9 mouse cellular contexts compared by ENCODE assay signal in the genomic region with DNA sequence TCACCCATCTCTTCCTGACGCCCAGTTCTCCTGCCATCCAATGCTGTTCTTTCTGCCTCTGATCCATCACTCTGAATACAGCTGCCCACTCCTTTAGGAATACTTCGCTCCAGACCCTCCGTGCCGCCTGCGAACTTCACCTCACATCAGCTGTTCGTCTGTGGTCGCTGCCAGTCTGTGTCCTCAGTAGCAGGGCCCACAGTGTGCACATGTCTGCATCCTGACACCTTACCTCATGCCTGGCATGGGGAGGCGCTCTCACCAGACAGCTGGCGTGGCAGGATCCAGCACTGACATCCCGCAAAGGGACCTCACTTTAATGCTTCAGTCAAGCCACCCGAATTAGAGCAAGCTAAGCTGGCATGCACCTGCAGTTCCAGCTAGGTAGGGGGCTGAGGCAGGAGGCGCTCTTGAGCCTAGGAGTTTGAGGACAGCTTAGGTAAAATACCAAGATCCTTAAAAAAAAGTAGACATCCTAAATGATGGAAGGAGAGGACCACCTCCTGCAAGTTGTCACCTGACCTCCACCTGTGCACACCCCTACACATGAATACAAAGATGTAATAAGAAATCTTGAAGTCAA. TPM values are rescaled to one million over a fixed set of nuclear protein-coding genes. Genes with fewer than 3 reads are reported as not detected.
DNase-seq lines count a peak whose midpoint lies in the region; ATAC-seq and TF ChIP-seq lines count a peak whose summit lies in the region.
"Had no signal": no experiment of that assay in that cellular context is flagged by ENCODE, and none has a peak within 500 bp of the region (broad histone marks: within the 10 kb centered on the region; RNA-seq: fewer than 3 reads in every experiment).

No protein-coding gene starts in this region.

- H3K4me1 ChIP-seq in kidney, postnatal 0 days (replicated peaks; ENCODE audit: insufficient read depth, low read length): no peaks in the 10 kb centered on the region; the same call in 1 of the 2 replicates
- no peaks in the 10 kb centered on the region for H3K4me1 ChIP-seq in ES-Bruce4 (ENCODE audit: control insufficient read depth, insufficient read depth, low read length)
- peaks cover 4% of the 10 kb centered on the region; the same call in 1 of the 2 replicates for H3K4me1 ChIP-seq in cerebellum, adult 2 months (ENCODE audit: control insufficient read depth, insufficient read depth, low read length)

- no peak for ATAC-seq in kidney, postnatal 0 days (replicated peaks; ENCODE audit: low FRiP score, low read depth)
- ATAC-seq in activated CD4-positive, CD25-positive, alpha-beta regulatory T cell, adult 4 months: no peak

- H3K27ac ChIP-seq in kidney, postnatal 0 days: no peak overlapping the region
- H3K27ac ChIP-seq in ES-Bruce4 (ENCODE audit: insufficient read depth, low read length): no peak overlapping the region
- H3K27ac ChIP-seq in cerebellum, adult 2 months (ENCODE audit: insufficient read depth, low read length): no peak overlapping the region

- no peaks in the 10 kb centered on the region for H3K9me3 ChIP-seq in kidney, postnatal 0 days (replicated peaks; ENCODE audit: low read length)
- no peaks in the 10 kb centered on the region for H3K9me3 ChIP-seq in ES-Bruce4 (replicated peaks; ENCODE audit: control insufficient read depth, insufficient read depth, low read length, poor library complexity, severe bottlenecking)

- no peak for TF ChIP-seq POLR2A in ES-Bruce4 (IDR thresholded peaks at IDR 0.05; ENCODE audit: insufficient read depth, low read length)
- no peak for TF ChIP-seq POLR2A in cerebellum, adult 2 months (IDR thresholded peaks at IDR 0.05; ENCODE audit: borderline replicate concordance, insufficient read depth, low read length)

- H3K4me2 ChIP-seq in kidney, postnatal 0 days (ENCODE audit: low read length): no peak overlapping the region

- DNase-seq in kidney, postnatal 0 days (ENCODE audit: low spot score): peak; percentile 23
- DNase-seq in kidney, postnatal 14 days: no peak
- peak; percentile 14 for DNase-seq in c-Kit-positive CD71-positive TER-119-negative erythroid progenitor cells, embryonic 14.5 days (ENCODE audit: low read depth)
- peak; percentile 61 for DNase-seq in retina, embryonic 14.5 days (ENCODE audit: low spot score)
- DNase-seq in left cerebral cortex, adult 9 months (ENCODE audit: low spot score in 2 of 2): no peak
- no peak for DNase-seq in cerebellum, adult 2 months
- DNase-seq: heart, postnatal 36 days had no signal

- no peaks in the 10 kb centered on the region for H3K36me3 ChIP-seq in kidney, postnatal 0 days (ENCODE audit: insufficient read depth, low read length)
- H3K36me3 ChIP-seq in ES-Bruce4 (ENCODE audit: control insufficient read depth, insufficient read depth, low read length, poor library complexity, severe bottlenecking): no peaks in the 10 kb centered on the region

- TF ChIP-seq EP300 in ES-Bruce4 (IDR thresholded peaks at IDR 0.05; ENCODE audit: insufficient read depth, low read depth, low read length): no peak

- no peak overlapping the region for H3K9ac ChIP-seq in kidney, postnatal 0 days (ENCODE audit: low read depth, low read length)
- H3K9ac ChIP-seq in ES-Bruce4 (ENCODE audit: low read depth, poor library complexity, severe bottlenecking): no peak overlapping the region

- 69% methylated on average over 12 of the region's 12 CpGs for WGBS in kidney, postnatal 0 days
- WGBS in cerebellum, adult 2 months: 66% methylated on average over 12 of the region's 12 CpGs

- no peak overlapping the region for H3K4me3 ChIP-seq in kidney, postnatal 0 days (replicated peaks; ENCODE audit: low read depth, low read length)
- no peak overlapping the region for H3K4me3 ChIP-seq in ES-Bruce4 (ENCODE audit: low read depth, low read length)
- no peak overlapping the region for H3K4me3 ChIP-seq in cerebellum, adult 2 months (replicated peaks; ENCODE audit: insufficient read depth, low read depth, low read length)

- H3K27me3 ChIP-seq in kidney, postnatal 0 days (ENCODE audit: insufficient read depth, low read length): no peaks in the 10 kb centered on the region
- H3K27me3 ChIP-seq in ES-Bruce4 (ENCODE audit: control insufficient read depth, insufficient read depth, low read length, poor library complexity, severe bottlenecking): no peaks in the 10 kb centered on the region
- H3K27me3 ChIP-seq in cerebellum, adult 2 months (ENCODE audit: control insufficient read depth, insufficient read depth, low read length): no peaks in the 10 kb centered on the region

- TF ChIP-seq CTCF in kidney, postnatal 0 days (IDR thresholded peaks at IDR 0.05; ENCODE audit: low read depth): peak; percentile 53
- TF ChIP-seq CTCF in ES-Bruce4 (IDR thresholded peaks at IDR 0.05; ENCODE audit: low read depth, low read length): peak; percentile 60
- TF ChIP-seq CTCF in cerebellum, adult 2 months (IDR thresholded peaks at IDR 0.05; ENCODE audit: borderline replicate concordance, insufficient read depth, low read depth, low read length): no peak

RNA-seq across cellular contexts. Expression of a gene that starts 44.4 kb away (rescaled TPM):
- polyA plus RNA-seq in kidney, postnatal 0 days (2015; fragmentation: Nextera tagmentation; extraction: Ambion mirVana): 1.6 and 1.8 TPM in 2 replicates
- polyA plus RNA-seq in ES-Bruce4 (2011; ENCODE audit: insufficient read depth, insufficient read length, low read depth, missing spikeins): not detected in 2 replicates
- polyA plus RNA-seq in activated CD4-positive, CD25-positive, alpha-beta regulatory T cell, adult 4 months (2017; shearing (Covaris generic)): 1 to 10 TPM in 1 of 2 experiments, under 1 TPM in 1; 0.54 to 1.4 TPM
- polyA plus RNA-seq in cerebellum, adult 2 months (2012; rRNA removed): 1.3 and 1.6 TPM in 2 replicates

RNA-seq across cellular contexts. Expression of a gene that starts 47.3 kb away (rescaled TPM):
- polyA plus RNA-seq in kidney, postnatal 0 days (2015; fragmentation: Nextera tagmentation; extraction: Ambion mirVana): 27.4 and 29.9 TPM in 2 replicates
- polyA plus RNA-seq in ES-Bruce4 (2011; ENCODE audit: insufficient read depth, insufficient read length, low read depth, missing spikeins): 25.2 and 25.4 TPM in 2 replicates
- 1 to 10 TPM; 5.3 to 6.0 TPM for polyA plus RNA-seq in activated CD4-positive, CD25-positive, alpha-beta regulatory T cell, adult 4 months (2017; shearing (Covaris generic))
- polyA plus RNA-seq in cerebellum, adult 2 months (2012; rRNA removed): 28.9 and 29.4 TPM in 2 replicates

Comparison
In these comparisons a context has a peak if more than half of its experiments do, and no peak if none do; other contexts are left out.
1. DNase-seq: peak in kidney, postnatal 0 days (single experiment), c-Kit-positive CD71-positive TER-119-negative erythroid progenitor cells, embryonic 14.5 days (single experiment) and retina, embryonic 14.5 days (single experiment); none in kidney, postnatal 14 days (single experiment), left cerebral cortex, adult 9 months (0 of 2) and cerebellum, adult 2 months (0 of 2).